Mouse (Mus musculus): ENCODE results near the gene Mast1. TPM values are rescaled to one million over a fixed set of nuclear protein-coding genes. Genes with fewer than 3 reads are reported as not detected.

The Mast1 gene
- polyA plus RNA-seq, 1 experiment from 2014 or later: 3.8 TPM

GRCm38 (mm10) chr8:84945235-84945632, 8.1 kb upstream of the Mast1 start:
- Histone ChIP-seq H3K4me3 (peak overlapping the region; percentile 75), H3K36me3 (replicated peaks) (no peaks in the 10 kb centered on the region), H3K27ac (no peak overlapping the region), H3K9me3 (no peaks in the 10 kb centered on the region), H3K27me3 (ENCODE audit: poor library complexity, severe bottlenecking) (peaks cover 80% of the 10 kb centered on the region), H3K4me1 (peaks cover 38% of the 10 kb centered on the region)
- DNase-seq (ENCODE audit: extremely low spot score, low spot score): peak; percentile 27
- WGBS: 4% methylated on average over 11 of the region's 11 CpGs

GRCm38 (mm10) chr8:84944478-84945160, 7.5 kb upstream of the Mast1 start:
- peak; percentile 78 for DNase-seq (ENCODE audit: extremely low spot score, low spot score)
- peak overlapping the region; percentile 75 for H3K4me3 ChIP-seq
- no peak overlapping the region for H3K27ac ChIP-seq
- H3K36me3 ChIP-seq (replicated peaks): no peaks in the 10 kb centered on the region
- H3K9me3 ChIP-seq: no peaks in the 10 kb centered on the region
- whole genome bisulfite sequencing: 2% methylated on average over 26 of the region's 26 CpGs
- H3K27me3 ChIP-seq (ENCODE audit: poor library complexity, severe bottlenecking): peaks cover 73% of the 10 kb centered on the region
- H3K4me1 ChIP-seq: peaks cover 33% of the 10 kb centered on the region

- Histone ChIP-seq H3K27me3 (ENCODE audit: poor library complexity, severe bottlenecking) (peaks cover 69% of the 10 kb centered on the region), H3K4me1 (peaks cover 33% of the 10 kb centered on the region), H3K4me3 (no peak overlapping the region), H3K27ac (no peak overlapping the region), H3K9me3 (no peaks in the 10 kb centered on the region), H3K36me3 (replicated peaks) (no peaks in the 10 kb centered on the region)
- 20% methylated on average over 4 of the region's 4 CpGs for WGBS
- no peak for DNase-seq (ENCODE audit: extremely low spot score, low spot score)
These were observed 6.5 kb upstream of the Mast1 start for GRCm38 (mm10) chr8:84943699-84944098.

GRCm38 (mm10) chr8:84937620-84938485, 694 bp upstream of the Mast1 start:
- 0 out of 2 replicates have a peak overlapping the region, but pooled peaks have one; percentile 82 for H3K27ac ChIP-seq
- H3K36me3 ChIP-seq (replicated peaks): no peaks in the 10 kb centered on the region
- peak overlapping the region; percentile 70 for H3K4me3 ChIP-seq
- H3K27me3 ChIP-seq (ENCODE audit: poor library complexity, severe bottlenecking): peaks cover 63% of the 10 kb centered on the region
- 68% methylated on average over 13 of the region's 13 CpGs for WGBS
- no peak for DNase-seq (ENCODE audit: extremely low spot score, low spot score)
- H3K4me1 ChIP-seq: peaks cover 38% of the 10 kb centered on the region
- H3K9me3 ChIP-seq: no peaks in the 10 kb centered on the region

- peaks cover 38% of the 10 kb centered on the region for H3K4me1 ChIP-seq
- H3K4me3 ChIP-seq: peak overlapping the region; percentile 70
- WGBS: 21% methylated on average over 23 of the region's 23 CpGs
- H3K9me3 ChIP-seq: no peaks in the 10 kb centered on the region
- peak overlapping the region; percentile 82 for H3K27ac ChIP-seq
- peaks cover 78% of the 10 kb centered on the region for H3K27me3 ChIP-seq (ENCODE audit: poor library complexity, severe bottlenecking)
- no peak for DNase-seq (ENCODE audit: extremely low spot score, low spot score)
- no peaks in the 10 kb centered on the region for H3K36me3 ChIP-seq (replicated peaks)
These were observed 858 bp downstream of the Mast1 start for GRCm38 (mm10) chr8:84936041-84936961.

GRCm38 (mm10) chr8:84935489-84935888, 1.7 kb downstream of the Mast1 start:
- Histone ChIP-seq H3K36me3 (replicated peaks) (no peaks in the 10 kb centered on the region), H3K27me3 (ENCODE audit: poor library complexity, severe bottlenecking) (peaks cover 78% of the 10 kb centered on the region), H3K9me3 (no peaks in the 10 kb centered on the region), H3K27ac (peak overlapping the region; percentile 22; the same call in 1 of the 2 replicates), H3K4me1 (peaks cover 38% of the 10 kb centered on the region), H3K4me3 (peak overlapping the region; percentile 36)
- 6% methylated on average over 14 of the region's 14 CpGs for WGBS
- peak; percentile 42 for DNase-seq (ENCODE audit: extremely low spot score, low spot score)

- no peaks in the 10 kb centered on the region for H3K9me3 ChIP-seq
- H3K27me3 ChIP-seq (ENCODE audit: poor library complexity, severe bottlenecking): peaks cover 83% of the 10 kb centered on the region
- H3K4me3 ChIP-seq: peak overlapping the region; percentile 36
- H3K4me1 ChIP-seq: peaks cover 38% of the 10 kb centered on the region
- peak; percentile 82 for DNase-seq (ENCODE audit: extremely low spot score, low spot score)
- WGBS: 1% methylated on average over 15 of the region's 15 CpGs
- no peaks in the 10 kb centered on the region for H3K36me3 ChIP-seq (replicated peaks)
- H3K27ac ChIP-seq: peak overlapping the region; percentile 22; the same call in 1 of the 2 replicates
These were observed 2.3 kb downstream of the Mast1 start for GRCm38 (mm10) chr8:84934860-84935259.

- H3K27ac ChIP-seq: no peak overlapping the region
- 87% methylated on average over 16 of the region's 16 CpGs for WGBS
These were observed 3.2 kb downstream of the Mast1 start for GRCm38 (mm10) chr8:84933767-84934559.

GRCm38 (mm10) chr8:84930582-84930981, 6.6 kb downstream of the Mast1 start:
- peaks cover 33% of the 10 kb centered on the region for H3K4me1 ChIP-seq
- no peaks in the 10 kb centered on the region for H3K9me3 ChIP-seq
- H3K27ac ChIP-seq: no peak overlapping the region
- peaks cover 79% of the 10 kb centered on the region for H3K27me3 ChIP-seq (ENCODE audit: poor library complexity, severe bottlenecking)
- H3K36me3 ChIP-seq (replicated peaks): no peaks in the 10 kb centered on the region
- DNase-seq (ENCODE audit: extremely low spot score, low spot score): no peak
- no peak overlapping the region for H3K4me3 ChIP-seq
- WGBS: 90% methylated on average over 13 of the region's 13 CpGs

More at GRCm38 (mm10) chr8:84933767-84934559, 3.2 kb downstream of the Mast1 start:
- Histone ChIP-seq H3K36me3 (replicated peaks) (no peaks in the 10 kb centered on the region), H3K4me3 (no peak overlapping the region; the same call in 1 of the 2 replicates), H3K9me3 (no peaks in the 10 kb centered on the region), H3K4me1 (peaks cover 44% of the 10 kb centered on the region), H3K27me3 (ENCODE audit: poor library complexity, severe bottlenecking) (peaks cover 92% of the 10 kb centered on the region)
- DNase-seq (ENCODE audit: extremely low spot score, low spot score): no peak

GRCm38 (mm10) chr8:84928456-84929306, 8.5 kb downstream of the Mast1 start:
- 3% methylated on average over 52 of the region's 52 CpGs for WGBS

GRCm38 (mm10) chr8:84927513-84927912, 9.6 kb downstream of the Mast1 start:
- H3K27me3 ChIP-seq (ENCODE audit: poor library complexity, severe bottlenecking): peaks cover 69% of the 10 kb centered on the region
- H3K36me3 ChIP-seq (replicated peaks): no peaks in the 10 kb centered on the region
- 98% methylated on average over 1 of the region's 1 CpGs for WGBS
- H3K27ac ChIP-seq: no peak overlapping the region
- H3K4me1 ChIP-seq: peaks cover 15% of the 10 kb centered on the region
- H3K4me3 ChIP-seq: no peak overlapping the region
- H3K9me3 ChIP-seq: no peaks in the 10 kb centered on the region
- no peak for DNase-seq (ENCODE audit: extremely low spot score, low spot score)

More at GRCm38 (mm10) chr8:84928456-84929306, 8.5 kb downstream of the Mast1 start:
- Histone ChIP-seq H3K27me3 (ENCODE audit: poor library complexity, severe bottlenecking) (peaks cover 70% of the 10 kb centered on the region), H3K4me3 (peak overlapping the region; percentile 59), H3K9me3 (no peaks in the 10 kb centered on the region), H3K4me1 (peaks cover 15% of the 10 kb centered on the region), H3K36me3 (replicated peaks) (no peaks in the 10 kb centered on the region), H3K27ac (peak overlapping the region; percentile 62)
- DNase-seq (ENCODE audit: extremely low spot score, low spot score): peak; percentile 80
